ENCODE assay signal across 18 mouse cellular contexts in genomic region chr13:3544925-3545324, GRCm38 (mm10). TPM values are rescaled to one million over a fixed set of nuclear protein-coding genes. Genes with fewer than 3 reads are reported as not detected.
DNase-seq lines count a peak whose midpoint lies in the region; ATAC-seq and TF ChIP-seq lines count a peak whose summit lies in the region.
"Had no signal": no experiment of that assay in that cellular context is flagged by ENCODE, and none has a peak within 500 bp of the region (broad histone marks: within the 10 kb centered on the region; RNA-seq: fewer than 3 reads in every experiment).

No protein-coding gene starts in this region.

- peak; percentile 73 for ATAC-seq in heart, postnatal 0 days (ENCODE audit: insufficient read depth, low read depth)
- ATAC-seq in liver, embryonic 14.5 days (ENCODE audit: insufficient read depth) = peak; percentile 60
- ATAC-seq: CD4-positive, CD25-positive, alpha-beta regulatory T cell, adult 4 months had no signal

- H3K4me1 ChIP-seq in heart, postnatal 0 days (ENCODE audit: control insufficient read depth, insufficient read depth) = peaks cover 40% of the 10 kb centered on the region
- H3K4me1 ChIP-seq in brown adipose tissue, adult 24 weeks (ENCODE audit: control insufficient read depth, insufficient read depth, insufficient read length, low read length) = peaks cover 24% of the 10 kb centered on the region; the same call in 1 of the 2 replicates
- H3K4me1 ChIP-seq in liver, embryonic 14.5 days (replicated peaks; ENCODE audit: control insufficient read depth in 2 of 2, insufficient read depth in 2 of 2, low read length in 1 of 2) = peaks cover 13 to 17% of the 10 kb centered on the region in 2 experiments

- TF ChIP-seq EP300 in heart, postnatal 0 days (IDR thresholded peaks at IDR 0.05; ENCODE audit: low read depth) = no peak
- no peak for TF ChIP-seq EP300 in liver, embryonic 14.5 days (IDR thresholded peaks at IDR 0.05; ENCODE audit: low read depth)

- H3K27me3 ChIP-seq in heart, postnatal 0 days (ENCODE audit: control insufficient read depth, insufficient read depth, low read length) = no peaks in the 10 kb centered on the region
- no peaks in the 10 kb centered on the region for H3K27me3 ChIP-seq in liver, embryonic 14.5 days (ENCODE audit: control insufficient read depth, insufficient read depth, low read length)
- no peaks in the 10 kb centered on the region for H3K27me3 ChIP-seq in myocyte (ENCODE audit: control insufficient read depth, insufficient read depth, insufficient read length)
- H3K27me3 ChIP-seq: hindbrain, embryonic 13.5 days; limb, embryonic 15.5 days; neural tube, embryonic 15.5 days had no signal

- H3K79me2 ChIP-seq in myocyte (ENCODE audit: control insufficient read depth, insufficient read depth) = peaks cover 92% of the 10 kb centered on the region

- intact Hi-C loops in heart, postnatal 14 days (cut with DNase I) = no loop called here

- 38% methylated on average over 5 of the region's 5 CpGs for WGBS in heart, postnatal 0 days
- 40% methylated on average over 5 of the region's 5 CpGs for WGBS in liver, embryonic 14.5 days (ENCODE audit: insufficient replicate concordance)

- H3K36me3 ChIP-seq in heart, postnatal 0 days (replicated peaks; ENCODE audit: control insufficient read depth, insufficient read depth, low read length) = peaks cover 13% of the 10 kb centered on the region
- peaks cover 11% of the 10 kb centered on the region for H3K36me3 ChIP-seq in liver, embryonic 14.5 days (replicated peaks; ENCODE audit: control insufficient read depth, insufficient read depth, low read depth)
- H3K36me3 ChIP-seq in myocyte (ENCODE audit: control insufficient read depth, insufficient read depth) = peaks cover 8% of the 10 kb centered on the region

- no peak for TF ChIP-seq CTCF in heart, postnatal 0 days (IDR thresholded peaks at IDR 0.05; ENCODE audit: low read depth)
- no peak for TF ChIP-seq CTCF in liver, embryonic 14.5 days (IDR thresholded peaks at IDR 0.05; ENCODE audit: low read depth)

- no peaks in the 10 kb centered on the region for H3K9me3 ChIP-seq in heart, postnatal 0 days (replicated peaks; ENCODE audit: control insufficient read depth, low read length)
- H3K9me3 ChIP-seq in liver, embryonic 14.5 days (ENCODE audit: control insufficient read depth, low read length) = no peaks in the 10 kb centered on the region
- H3K9me3 ChIP-seq: hindbrain, embryonic 13.5 days; limb, embryonic 15.5 days; neural tube, embryonic 15.5 days had no signal

- H3ac ChIP-seq in myocyte (ENCODE audit: control insufficient read depth, insufficient read length) = no peak overlapping the region

- H3K9ac ChIP-seq in heart, postnatal 0 days (replicated peaks; ENCODE audit: low read depth, low read length) = no peak overlapping the region
- 0 out of 2 replicates have a peak overlapping the region, but pooled peaks have one; percentile 27 for H3K9ac ChIP-seq in liver, embryonic 14.5 days (replicated peaks)
- H3K9ac ChIP-seq: hindbrain, embryonic 13.5 days; limb, embryonic 15.5 days; neural tube, embryonic 15.5 days had no signal

- H3K27ac ChIP-seq in heart, postnatal 0 days (ENCODE audit: low read depth) = peak overlapping the region; percentile 39; the same call in 1 of the 2 replicates
- peak overlapping the region; percentile 39 for H3K27ac ChIP-seq in brown adipose tissue, adult 24 weeks (replicated peaks; ENCODE audit: low read depth, low read length)
- H3K27ac ChIP-seq in liver, embryonic 14.5 days = no peak overlapping the region
- H3K27ac ChIP-seq: hindbrain, embryonic 13.5 days; limb, embryonic 15.5 days; neural tube, embryonic 15.5 days had no signal

- H3K4me2 ChIP-seq in heart, postnatal 0 days (ENCODE audit: low read depth, low read length) = no peak overlapping the region
- H3K4me2 ChIP-seq in liver, embryonic 14.5 days (ENCODE audit: low read depth) = no peak overlapping the region
- peak overlapping the region; percentile 47 for H3K4me2 ChIP-seq in myocyte (ENCODE audit: low read depth)
- H3K4me2 ChIP-seq: hindbrain, embryonic 13.5 days; limb, embryonic 15.5 days; neural tube, embryonic 15.5 days had no signal

- TF ChIP-seq POLR2A in myocyte (IDR thresholded peaks at IDR 0.05; ENCODE audit: insufficient read length, low read depth) = no peak

- no peak overlapping the region for H3K4me3 ChIP-seq in heart, postnatal 0 days (ENCODE audit: low read depth, low read length)
- H3K4me3 ChIP-seq in brown adipose tissue, adult 24 weeks (ENCODE audit: insufficient read depth, low read depth, low read length) = no peak overlapping the region
- H3K4me3 ChIP-seq in liver, embryonic 14.5 days (ENCODE audit: insufficient read depth in 1 of 2, low read depth in 2 of 2, low read length in 2 of 2) = no peak overlapping the region
- H3K4me3 ChIP-seq in myocyte = no peak overlapping the region
- H3K4me3 ChIP-seq: erythroblast, embryonic 14.5 days; hindbrain, embryonic 13.5 days; limb, embryonic 15.5 days; neural tube, embryonic 15.5 days had no signal

- peak; percentile 61 for DNase-seq in heart, postnatal 0 days (ENCODE audit: low spot score)
- DNase-seq in heart, postnatal 14 days = no peak
- no peak for DNase-seq in liver, embryonic 14.5 days (ENCODE audit: low read depth in 3 of 3, low spot score in 3 of 3)
- no peak for DNase-seq in c-Kit-positive CD71-positive TER-119-positive erythroid progenitor cells, embryonic 14.5 days (ENCODE audit: low spot score)
- DNase-seq in retina, postnatal 1 day = no peak
- DNase-seq in spleen, postnatal 10 days (ENCODE audit: low spot score in 2 of 2) = no peak
- DNase-seq: heart, adult 11 months; kidney, adult 2 months; lung, postnatal 4 days; spleen, adult 18-20 months; thymus, adult 2 months had no signal

TF ChIP-seq in myocyte, 11 proteins besides CTCF, POLR2A, EP300 and RAD21:
- TF ChIP-seq MYOD1 (IDR thresholded peaks at IDR 0.05; ENCODE audit: control insufficient read depth in 1 of 3, insufficient read length in 2 of 3, low read depth in 2 of 3) (peak in 2 of 3 experiments; percentile 18 to 55), MAX (IDR thresholded peaks at IDR 0.05; ENCODE audit: low read depth) (no peak), MYOG (IDR thresholded peaks at IDR 0.05; ENCODE audit: control insufficient read depth in 1 of 3, insufficient read depth in 1 of 3, insufficient read length in 2 of 3, low read depth in 2 of 3) (peak in 1 of 3 experiments; percentile 38)

RNA-seq across cellular contexts. Expression of gene Gdi2, which starts 7.1 kb away (rescaled TPM):
- total RNA-seq in heart, postnatal 0 days (2014; rRNA removed; ENCODE audit: low replicate concordance) = 152 and 170 TPM in 2 replicates
- 268 and 285 TPM in 2 replicates for polyA plus RNA-seq in heart, postnatal 0 days (2015; fragmentation: Nextera tagmentation; extraction: Ambion mirVana)
- 100 to 1,000 TPM; 249 to 250 TPM for total RNA-seq in heart, postnatal 14 days (2021)
- 287 and 477 TPM in 2 replicates for polyA plus RNA-seq in brown adipose tissue, adult 24 weeks (2012; ENCODE audit: insufficient read depth, insufficient read length, missing spikeins)
- 41.5 and 57.2 TPM in 2 replicates for polyA plus RNA-seq in liver, embryonic 14.5 days (2012; rRNA removed)
- polyA plus RNA-seq in liver, embryonic 14.5 days (2014; fragmentation: Nextera tagmentation; extraction: Ambion mirVana) = 162 and 174 TPM in 2 replicates
- 234 TPM for polyA plus RNA-seq in myocyte (2012; fragmentation: generic; extraction: Trizol)
